Mouse (Mus musculus): Measurements from ENCODE around the gene Fsd1l. TPM values are rescaled to one million over a fixed set of nuclear protein-coding genes. Genes with fewer than 3 reads are reported as not detected.

Gene Fsd1l
- polyA plus RNA-seq (2012; rRNA removed), result 0.53 and 0.55 TPM in 2 replicates

- Histone ChIP-seq H3K27ac (ENCODE audit: insufficient read depth, low read depth, low read length) (peak within 1 kb of the TSS; percentile 15), H3K4me1 (ENCODE audit: control insufficient read depth, insufficient read depth, low read length) (no peaks in the 10 kb centered on the region), H3K27me3 (replicated peaks; ENCODE audit: control insufficient read depth, insufficient read depth, low read length) (no peaks in the 10 kb centered on the region), H3K4me3 (ENCODE audit: insufficient read depth, low read depth, low read length) (peak within 1 kb of the TSS; percentile 86), H3K36me3 (ENCODE audit: control insufficient read depth, insufficient read depth, low read length) (no peaks in the 10 kb centered on the region)
- DNase-seq, result peak; percentile 73
- WGBS, result under 1% methylated on average over 88 of the region's 88 CpGs
- TF ChIP-seq POLR2A (IDR thresholded peaks at IDR 0.05; ENCODE audit: low read depth, low read length) (no peak), CTCF (conservative IDR thresholded peaks at IDR 0.05; ENCODE audit: insufficient read depth, insufficient read length, low read depth, low read length) (peak; percentile 25; the same call in 1 of the 2 replicates)
Observed at GRCm38 (mm10) chr4:53631316-53632010, at the start of gene Fsd1l. TSS of gene Fsd1l (plus strand) at chr4:53631471.

- H3K27ac ChIP-seq (ENCODE audit: insufficient read depth, low read depth, low read length), result no peak overlapping the region
- H3K4me3 ChIP-seq (ENCODE audit: insufficient read depth, low read depth, low read length), result no peak overlapping the region
- TF ChIP-seq POLR2A (IDR thresholded peaks at IDR 0.05; ENCODE audit: low read depth, low read length) (no peak), CTCF (conservative IDR thresholded peaks at IDR 0.05; ENCODE audit: insufficient read depth, insufficient read length, low read depth, low read length) (no peak)
- H3K4me1 ChIP-seq (ENCODE audit: control insufficient read depth, insufficient read depth, low read length), result peaks cover 6% of the 10 kb centered on the region; the same call in 1 of the 2 replicates
- H3K36me3 ChIP-seq (ENCODE audit: control insufficient read depth, insufficient read depth, low read length), result no peaks in the 10 kb centered on the region
- no peak for DNase-seq
- H3K27me3 ChIP-seq (replicated peaks; ENCODE audit: control insufficient read depth, insufficient read depth, low read length), result no peaks in the 10 kb centered on the region
Observed at GRCm38 (mm10) chr4:53587676-53588075, 43.6 kb upstream of the Fsd1l start.

DNA sequence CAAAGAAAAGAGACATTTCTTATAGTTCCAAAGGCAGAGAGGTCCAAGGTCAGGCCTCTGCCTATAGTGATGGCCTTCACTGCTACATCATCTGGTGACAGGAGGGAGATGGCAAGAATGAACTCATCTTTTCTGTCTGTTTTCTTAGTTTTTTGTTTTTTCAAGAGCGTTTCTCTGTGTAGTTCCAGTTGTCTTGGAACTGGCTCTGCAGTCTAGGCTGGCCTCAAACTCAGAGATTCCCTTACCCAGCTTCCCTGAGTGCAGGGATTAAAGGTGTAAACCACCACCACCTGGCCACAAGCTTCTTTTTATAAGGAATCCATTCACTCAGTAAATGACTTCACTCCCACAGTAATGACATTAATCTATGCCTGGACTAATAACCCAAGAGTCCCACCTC lies 42.3 kb upstream of the Fsd1l start:
- H3K27ac ChIP-seq (ENCODE audit: insufficient read depth, low read depth, low read length), result no peak overlapping the region
- H3K36me3 ChIP-seq (ENCODE audit: control insufficient read depth, insufficient read depth, low read length), result no peaks in the 10 kb centered on the region
- H3K27me3 ChIP-seq (replicated peaks; ENCODE audit: control insufficient read depth, insufficient read depth, low read length), result no peaks in the 10 kb centered on the region
- peaks cover 6% of the 10 kb centered on the region; the same call in 1 of the 2 replicates for H3K4me1 ChIP-seq (ENCODE audit: control insufficient read depth, insufficient read depth, low read length)
- WGBS, result 82% methylated on average over 1 of the region's 1 CpGs
- no peak for TF ChIP-seq POLR2A (IDR thresholded peaks at IDR 0.05; ENCODE audit: low read depth, low read length)
- no peak for TF ChIP-seq CTCF (conservative IDR thresholded peaks at IDR 0.05; ENCODE audit: insufficient read depth, insufficient read length, low read depth, low read length)
- H3K4me3 ChIP-seq (ENCODE audit: insufficient read depth, low read depth, low read length), result no peak overlapping the region
- DNase-seq, result no peak

GRCm38 (mm10) chr4:53589466-53589865 lies 41.8 kb upstream of the Fsd1l start:
- WGBS, result 88% methylated on average over 4 of the region's 4 CpGs
- no peak for DNase-seq
- Histone ChIP-seq H3K27ac (ENCODE audit: insufficient read depth, low read depth, low read length) (no peak overlapping the region), H3K4me1 (ENCODE audit: control insufficient read depth, insufficient read depth, low read length) (peaks cover 6% of the 10 kb centered on the region; the same call in 1 of the 2 replicates), H3K36me3 (ENCODE audit: control insufficient read depth, insufficient read depth, low read length) (no peaks in the 10 kb centered on the region), H3K27me3 (replicated peaks; ENCODE audit: control insufficient read depth, insufficient read depth, low read length) (no peaks in the 10 kb centered on the region), H3K4me3 (ENCODE audit: insufficient read depth, low read depth, low read length) (no peak overlapping the region)
- TF ChIP-seq CTCF (conservative IDR thresholded peaks at IDR 0.05; ENCODE audit: insufficient read depth, insufficient read length, low read depth, low read length) (no peak), POLR2A (IDR thresholded peaks at IDR 0.05; ENCODE audit: low read depth, low read length) (no peak)

- Histone ChIP-seq H3K4me1 (ENCODE audit: control insufficient read depth, insufficient read depth, low read length) (peaks cover 6% of the 10 kb centered on the region; the same call in 1 of the 2 replicates), H3K36me3 (ENCODE audit: control insufficient read depth, insufficient read depth, low read length) (no peaks in the 10 kb centered on the region), H3K4me3 (ENCODE audit: insufficient read depth, low read depth, low read length) (no peak overlapping the region), H3K27me3 (replicated peaks; ENCODE audit: control insufficient read depth, insufficient read depth, low read length) (no peaks in the 10 kb centered on the region), H3K27ac (ENCODE audit: insufficient read depth, low read depth, low read length) (no peak overlapping the region)
- 63% methylated on average over 4 of the region's 4 CpGs for WGBS
- peak; percentile 10 for DNase-seq
- TF ChIP-seq CTCF (conservative IDR thresholded peaks at IDR 0.05; ENCODE audit: insufficient read depth, insufficient read length, low read depth, low read length), result no peak
- no peak for TF ChIP-seq POLR2A (IDR thresholded peaks at IDR 0.05; ENCODE audit: low read depth, low read length)
Observed at GRCm38 (mm10) chr4:53590163-53590562, 41.1 kb upstream of the Fsd1l start.

- WGBS, result 70% methylated on average over 7 of the region's 7 CpGs
- DNase-seq, result peak; percentile 60
- peaks cover 7% of the 10 kb centered on the region; the same call in 1 of the 2 replicates for H3K4me1 ChIP-seq (ENCODE audit: control insufficient read depth, insufficient read depth, low read length)
- TF ChIP-seq CTCF (conservative IDR thresholded peaks at IDR 0.05; ENCODE audit: insufficient read depth, insufficient read length, low read depth, low read length) (no peak), POLR2A (IDR thresholded peaks at IDR 0.05; ENCODE audit: low read depth, low read length) (no peak)
- H3K4me3 ChIP-seq (ENCODE audit: insufficient read depth, low read depth, low read length), result no peak overlapping the region
- 0 out of 2 replicates have a peak overlapping the region, but pooled peaks have one; percentile 36 for H3K27ac ChIP-seq (ENCODE audit: insufficient read depth, low read depth, low read length)
- no peaks in the 10 kb centered on the region for H3K27me3 ChIP-seq (replicated peaks; ENCODE audit: control insufficient read depth, insufficient read depth, low read length)
- H3K36me3 ChIP-seq (ENCODE audit: control insufficient read depth, insufficient read depth, low read length), result no peaks in the 10 kb centered on the region
Observed at GRCm38 (mm10) chr4:53590691-53591447, 40.4 kb upstream of the Fsd1l start.

GRCm38 (mm10) chr4:53591536-53591935 lies 39.7 kb upstream of the Fsd1l start:
- Histone ChIP-seq H3K4me3 (ENCODE audit: insufficient read depth, low read depth, low read length) (no peak overlapping the region), H3K27ac (ENCODE audit: insufficient read depth, low read depth, low read length) (no peak overlapping the region), H3K36me3 (ENCODE audit: control insufficient read depth, insufficient read depth, low read length) (no peaks in the 10 kb centered on the region), H3K4me1 (ENCODE audit: control insufficient read depth, insufficient read depth, low read length) (peaks cover 11% of the 10 kb centered on the region; the same call in 1 of the 2 replicates), H3K27me3 (replicated peaks; ENCODE audit: control insufficient read depth, insufficient read depth, low read length) (no peaks in the 10 kb centered on the region)
- no peak for DNase-seq
- 92% methylated on average over 11 of the region's 11 CpGs for WGBS
- no peak for TF ChIP-seq POLR2A (IDR thresholded peaks at IDR 0.05; ENCODE audit: low read depth, low read length)
- TF ChIP-seq CTCF (conservative IDR thresholded peaks at IDR 0.05; ENCODE audit: insufficient read depth, insufficient read length, low read depth, low read length), result no peak
